Mouse (Mus musculus) forebrain, postnatal 0 days (tissue): ENCODE data around the gene Hist1h2ak. TPM values are rescaled to one million over a fixed set of nuclear protein-coding genes. Genes with fewer than 3 reads are reported as not detected.
"Not testable (repeated sequence)": the region's sequence is repeated elsewhere in the genome, so short reads cannot be mapped to it uniquely, and the experiment has no call there.

ENCODE experiments used
- ATAC-seq: fragments of 200-750 bp; cut with Nextera tagmentation; 2 replicates; pipeline ENCODE4 v1.8.0; 2017; ENCODE audit warnings: mild to moderate bottlenecking, moderate library complexity
- DNase-seq: peaks from one replicate; pipeline ENCODE4 v3.0.0-alpha.2; 2015
- H3K27ac ChIP-seq: fragments of 300-500 bp; sonication (generic); 2 replicates; pipeline ENCODE4 v1.5.1; 2014; ENCODE audit warnings: low read depth, mild to moderate bottlenecking, antibody characterized with exemption, low read length, moderate library complexity, mixed read lengths
- H3K27me3 ChIP-seq: fragments of 300-500 bp; sonication (generic); 2 replicates; pipeline ENCODE4 v1.6.1; 2014; ENCODE audit warnings: mild to moderate bottlenecking, low read length, mixed read lengths; ENCODE audit not compliant: insufficient read depth
- H3K36me3 ChIP-seq: fragments of 300-500 bp; sonication (generic); 2 replicates; pipeline ENCODE4 v1.6.1; 2014; ENCODE audit warnings: mild to moderate bottlenecking, moderate library complexity; ENCODE audit not compliant: insufficient read depth
- H3K4me1 ChIP-seq: fragments of 300-500 bp; sonication (generic); 2 replicates; pipeline ENCODE4 v1.6.1; 2014; ENCODE audit warnings: antibody characterized with exemption; ENCODE audit not compliant: insufficient read depth
- H3K4me2 ChIP-seq: fragments of 300-500 bp; sonication (generic); 2 replicates; pipeline ENCODE4 v1.6.1; 2014; ENCODE audit warnings: low read depth, mild to moderate bottlenecking, moderate library complexity
- H3K4me3 ChIP-seq: fragments of 300-500 bp; sonication (generic); 2 replicates; pipeline ENCODE4 v1.5.1; 2014; ENCODE audit warnings: low read depth, low read length, mixed read lengths
- H3K9ac ChIP-seq: fragments of 300-500 bp; sonication (generic); 2 replicates; pipeline ENCODE4 v1.6.1; 2014; ENCODE audit warnings: mild to moderate bottlenecking
- H3K9me3 ChIP-seq: fragments of 300-500 bp; sonication (generic); 2 replicates; pipeline ENCODE4 v1.6.1; 2016; ENCODE audit warnings: low read length
- CTCF ChIP-seq: sonication (generic); IDR thresholded peaks from 2 replicates; pipeline ENCODE4 v1.5.1; 2016; ENCODE audit warnings: antibody characterized with exemption, control low read depth, low read depth
- WGBS: fragments of 180-500 bp; shearing (Covaris S2); extraction: QIAGEN DNeasy Blood & Tissue Kit; methylation state at CpG from one replicate; pipeline ENCODE4 v1.1.7; 2014; 5-methylcytosine and 5-hydroxymethylcytosine counted together
- polyA plus RNA-seq: library from polyadenylated mRNA; unstranded; fragments of >200 nt; fragmentation: Nextera tagmentation; extraction: Ambion mirVana; gene quantifications from 2 replicates; pipeline ENCODE4 v1.2.1, GENCODE M21; 2015
- total RNA-seq: library from RNA; depleted of rRNA; stranded (reverse); fragments of >200 nt; gene quantifications from 2 replicates; pipeline ENCODE4 v1.2.3, GENCODE M21; 2014

Gene Hist1h2ak
- total and polyA plus RNA-seq, 2 experiments from 2014 or later, result 5.2 to 242 TPM

DNA sequence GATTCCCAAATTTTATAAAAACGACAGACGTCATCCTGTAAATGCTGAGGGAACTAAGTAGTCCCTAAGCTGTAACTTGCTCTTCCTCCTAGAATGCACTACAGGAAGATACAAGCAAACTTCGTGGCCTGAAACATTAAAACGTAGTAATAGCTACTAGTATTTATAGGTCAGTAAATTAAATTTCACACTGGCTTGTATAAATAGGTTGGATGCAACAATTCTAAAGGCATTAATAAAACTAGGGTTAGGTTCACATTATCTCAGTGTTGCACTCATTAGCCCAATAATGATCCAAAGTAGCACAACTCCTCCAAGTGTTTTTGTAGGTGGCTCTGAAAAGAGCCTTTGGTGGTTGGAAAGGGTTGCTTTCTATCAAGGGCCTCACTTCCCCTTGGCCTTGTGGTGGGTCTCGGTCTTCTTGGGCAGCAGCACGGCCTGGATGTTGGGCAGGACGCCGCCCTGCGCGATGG is 540 bp downstream of the Hist1h2ak start:
- H3K4me2 ChIP-seq, result peak overlapping the region; percentile 68
- H3K36me3 ChIP-seq, result no peaks in the 10 kb centered on the region
- DNase-seq, result peak; percentile 25
- peaks cover 18% of the 10 kb centered on the region for H3K4me1 ChIP-seq
- peak overlapping the region; percentile 56 for H3K9ac ChIP-seq
- ATAC-seq, result no peak
- no peaks in the 10 kb centered on the region for H3K9me3 ChIP-seq
- H3K27ac ChIP-seq, result peak overlapping the region; percentile 87
- no peak for TF ChIP-seq CTCF
- H3K4me3 ChIP-seq, result peak overlapping the region; percentile 43
- 9% methylated on average over 10 of the region's 10 CpGs for WGBS
- no peaks in the 10 kb centered on the region for H3K27me3 ChIP-seq

GRCm38 (mm10) chr13:21752356-21752755 is 1.3 kb downstream of the Hist1h2ak start:
- Histone ChIP-seq H3K27me3 (no peaks in the 10 kb centered on the region), H3K27ac (no peak overlapping the region), H3K9me3 (no peaks in the 10 kb centered on the region), H3K4me1 (peaks cover 18% of the 10 kb centered on the region), H3K9ac (no peak overlapping the region), H3K4me2 (no peak overlapping the region), H3K4me3 (no peak overlapping the region), H3K36me3 (no peaks in the 10 kb centered on the region)
- DNase-seq (no peak), ATAC-seq (no peak)
- TF ChIP-seq CTCF, result no peak
- WGBS, result 37% methylated on average over 3 of the region's 3 CpGs

- Histone ChIP-seq H3K4me1 (peaks cover 18% of the 10 kb centered on the region), H3K4me2 (no peak overlapping the region), H3K4me3 (no peak overlapping the region), H3K36me3 (no peaks in the 10 kb centered on the region), H3K9me3 (no peaks in the 10 kb centered on the region), H3K27me3 (no peaks in the 10 kb centered on the region), H3K9ac (no peak overlapping the region), H3K27ac (no peak overlapping the region)
- no peak for TF ChIP-seq CTCF
- WGBS, result 77% methylated on average over 3 of the region's 3 CpGs
- DNase-seq (no peak), ATAC-seq (no peak)
Observed at GRCm38 (mm10) chr13:21751827-21752226, 1.8 kb downstream of the Hist1h2ak start.

- ATAC-seq (no peak), DNase-seq (no peak)
- Histone ChIP-seq H3K4me1 (peaks cover 18% of the 10 kb centered on the region), H3K36me3 (no peaks in the 10 kb centered on the region), H3K27me3 (no peaks in the 10 kb centered on the region), H3K4me2 (no peak overlapping the region), H3K9me3 (no peaks in the 10 kb centered on the region), H3K4me3 (no peak overlapping the region), H3K9ac (no peak overlapping the region), H3K27ac (no peak overlapping the region)
- TF ChIP-seq CTCF, result no peak
Observed at GRCm38 (mm10) chr13:21751417-21751816, 2.2 kb downstream of the Hist1h2ak start.

- WGBS, result under 1% methylated on average over 42 of the region's 56 CpGs
- H3K27ac ChIP-seq, result peak within 1 kb of the TSS; percentile 71
- H3K36me3 ChIP-seq, H3K27me3 ChIP-seq, H3K9me3 ChIP-seq: not testable (repeated sequence)
- peaks cover 18% of the 10 kb centered on the region for H3K4me1 ChIP-seq
- H3K4me2 ChIP-seq, result peak within 1 kb of the TSS; percentile 72
- peak within 1 kb of the TSS; percentile 64 for H3K9ac ChIP-seq
- peak; percentile 95 for DNase-seq
- peak within 1 kb of the TSS; percentile 55 for H3K4me3 ChIP-seq
- peak; percentile 81 for ATAC-seq
Observed at GRCm38 (mm10) chr13:21750159-21751017, 3.2 kb downstream of the Hist1h2ak start, which contains the start of gene Hist1h4k. Hist1h4k (minus strand) TSS chr13:21750505.

DNA sequence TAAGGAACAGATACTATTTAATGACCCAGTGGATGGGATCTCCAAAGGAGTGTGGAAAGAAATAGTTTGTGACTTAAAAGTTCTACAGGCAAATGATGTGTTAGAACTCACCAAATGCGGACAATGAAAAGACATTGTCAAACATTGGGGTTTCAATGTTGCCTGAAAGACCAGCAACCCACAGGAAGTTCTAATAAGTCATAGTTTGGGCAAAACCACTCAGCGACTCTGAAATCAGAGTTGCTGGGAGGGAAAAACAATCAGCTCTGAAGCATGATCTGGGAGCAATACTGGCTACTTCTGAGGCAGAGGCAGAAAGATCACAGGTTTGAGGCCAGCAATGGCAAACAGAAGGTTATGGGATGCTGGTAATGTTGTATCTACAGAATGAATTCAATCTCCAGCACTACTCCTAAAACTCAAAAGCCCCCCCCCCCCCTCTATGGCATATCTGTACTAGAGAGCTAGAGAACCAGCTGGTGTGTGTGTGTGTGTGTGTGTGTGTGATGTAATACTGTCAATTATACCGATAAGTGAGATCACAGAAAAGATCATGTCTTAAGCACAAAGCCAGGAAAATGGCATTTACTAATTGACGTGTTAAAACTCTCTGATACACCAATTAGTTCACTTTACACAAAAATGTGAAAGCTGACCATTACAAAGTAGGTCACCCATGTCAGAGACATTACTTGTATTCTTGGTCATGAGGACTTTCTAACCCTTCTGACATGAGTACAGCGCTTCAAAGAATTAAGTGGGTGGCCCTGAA is 4.1 kb downstream of the Hist1h2ak start:
- DNase-seq (peak; percentile 51), ATAC-seq (no peak)
- Histone ChIP-seq H3K4me3 (peak overlapping the region; percentile 55), H3K4me2 (peak overlapping the region; percentile 72), H3K27me3 (no peaks in the 10 kb centered on the region), H3K27ac (peak overlapping the region; percentile 71), H3K4me1 (peaks cover 18% of the 10 kb centered on the region), H3K9me3 (no peaks in the 10 kb centered on the region), H3K9ac (peak overlapping the region; percentile 64), H3K36me3 (no peaks in the 10 kb centered on the region)
- TF ChIP-seq CTCF, result no peak
- 3% methylated on average over 5 of the region's 5 CpGs for WGBS

DNA sequence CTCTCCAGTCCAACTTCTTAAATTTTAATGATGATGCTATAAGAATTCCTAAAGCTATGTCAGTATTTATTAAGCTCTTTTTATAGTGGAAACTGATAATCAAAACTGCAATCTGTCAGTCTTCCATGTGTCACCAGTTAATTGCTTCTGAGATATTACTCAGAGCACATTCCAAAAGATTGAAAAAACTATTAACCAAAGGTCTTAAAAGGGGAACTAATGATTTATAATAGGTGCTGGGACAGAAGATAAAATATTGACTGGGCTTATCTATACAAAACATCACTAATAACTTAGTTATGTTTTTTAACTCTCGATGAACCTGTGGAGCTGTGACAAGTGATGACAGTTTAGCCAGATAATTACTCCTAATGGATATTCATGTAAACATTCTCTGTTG is 8.6 kb downstream of the Hist1h2ak start:
- no peaks in the 10 kb centered on the region for H3K27me3 ChIP-seq
- no peak for DNase-seq
- H3K4me3 ChIP-seq, result no peak overlapping the region
- peaks cover 13% of the 10 kb centered on the region for H3K4me1 ChIP-seq
- no peak for TF ChIP-seq CTCF
- no peak overlapping the region for H3K4me2 ChIP-seq
- no peaks in the 10 kb centered on the region for H3K36me3 ChIP-seq
- no peak for ATAC-seq
- no peak overlapping the region for H3K9ac ChIP-seq
- no peaks in the 10 kb centered on the region for H3K9me3 ChIP-seq
- WGBS, result 90% methylated on average over 1 of the region's 1 CpGs
- H3K27ac ChIP-seq, result no peak overlapping the region

DNA sequence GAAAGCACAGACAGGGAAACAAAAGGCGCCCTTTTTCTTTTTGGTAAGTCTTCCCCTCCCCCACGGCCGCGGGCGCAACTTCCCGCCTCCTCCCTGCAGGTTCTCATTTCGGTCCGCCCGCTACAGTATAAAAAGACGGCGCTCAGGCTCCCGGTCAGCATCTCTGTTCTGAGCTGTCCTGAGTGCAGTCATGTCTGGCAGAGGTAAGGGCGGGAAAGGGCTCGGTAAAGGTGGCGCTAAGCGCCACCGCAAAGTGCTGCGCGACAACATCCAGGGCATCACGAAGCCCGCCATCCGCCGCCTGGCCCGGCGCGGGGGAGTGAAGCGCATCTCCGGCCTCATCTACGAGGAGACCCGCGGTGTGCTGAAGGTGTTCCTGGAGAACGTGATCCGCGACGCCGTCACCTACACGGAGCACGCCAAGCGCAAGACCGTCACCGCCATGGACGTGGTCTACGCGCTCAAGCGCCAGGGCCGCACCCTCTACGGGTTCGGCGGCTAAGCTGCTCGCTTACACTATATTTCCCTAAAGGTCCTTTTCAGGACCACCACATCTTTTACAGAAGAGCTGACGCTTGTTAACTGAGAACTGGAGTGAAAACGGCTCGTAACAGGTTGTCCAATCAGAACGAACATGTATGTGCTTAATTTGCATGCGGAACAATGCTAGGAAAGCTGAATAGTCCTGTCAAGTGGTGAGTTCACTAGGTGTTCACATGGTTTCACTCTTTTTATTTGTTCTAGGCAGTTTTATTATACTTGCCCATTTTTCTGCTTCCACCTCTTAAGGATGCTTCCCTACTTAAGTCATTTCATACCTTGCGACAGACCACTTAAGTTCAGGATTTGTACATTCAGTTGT is 18.5 kb downstream of the Hist1h2ak start, which contains the start of gene Hist1h4j:
Gene Hist1h4j (plus strand): TSS at position 159 of the 862 bp plus-strand sequence.
- H3K9me3 ChIP-seq, H3K4me1 ChIP-seq, H3K27me3 ChIP-seq, H3K36me3 ChIP-seq: not testable (repeated sequence)
- Histone ChIP-seq H3K27ac (peak within 1 kb of the TSS; percentile 94), H3K9ac (peak within 1 kb of the TSS; percentile 64), H3K4me2 (peak within 1 kb of the TSS; percentile 69), H3K4me3 (peak within 1 kb of the TSS; percentile 49)
- ATAC-seq (peak; percentile 87), DNase-seq (peak; percentile 94)
- under 1% methylated on average over 41 of the region's 56 CpGs for WGBS
